Mouse (Mus musculus): ENCODE data around the gene Srgap2. TPM values are rescaled to one million over a fixed set of nuclear protein-coding genes. Genes with fewer than 3 reads are reported as not detected.
A peak's percentile ranks its signal among the peaks of the same experiment; 100 is the strongest.
"Not testable (repeated sequence)": the region's sequence is repeated elsewhere in the genome, so short reads cannot be mapped to it uniquely, and the experiment has no call there.

Srgap2 gene
- total RNA-seq, 2 experiments from 2014 or later, result 27.1 to 35.8 TPM

- no peak for DNase-seq
Measured at GRCm38 (mm10) chr1:131288938-131289337, 238.2 kb downstream of the Srgap2 start.

GRCm38 (mm10) chr1:131287267-131287666 is 239.9 kb downstream of the Srgap2 start:
- no peak for DNase-seq

GRCm38 (mm10) chr1:131286803-131287202 is 240.3 kb downstream of the Srgap2 start:
- peak; percentile 28 for DNase-seq

GRCm38 (mm10) chr1:131284616-131285015 is 242.5 kb downstream of the Srgap2 start:
- no peak for DNase-seq

GRCm38 (mm10) chr1:131284167-131284566 is 243.0 kb downstream of the Srgap2 start:
- DNase-seq, result no peak

- no peak for DNase-seq
Measured at GRCm38 (mm10) chr1:131281731-131282130, 245.4 kb downstream of the Srgap2 start.

- DNase-seq, result no peak
Measured at GRCm38 (mm10) chr1:131280280-131280679, 246.9 kb downstream of the Srgap2 start.

- DNase-seq, result no peak
Measured at GRCm38 (mm10) chr1:131279456-131279776, 247.7 kb downstream of the Srgap2 start, which contains the start of gene Ikbke. Gene Ikbke (minus strand): TSS chr1:131279606.

GRCm38 (mm10) chr1:131278606-131279455 is 248.3 kb downstream of the Srgap2 start:
- peak; percentile 32 for DNase-seq

GRCm38 (mm10) chr1:131276831-131277230 is 250.3 kb downstream of the Srgap2 start:
- no peak for DNase-seq

GRCm38 (mm10) chr1:131275577-131275976 is 251.6 kb downstream of the Srgap2 start:
- no peak for DNase-seq

- DNase-seq, result peak; percentile 32
Measured at GRCm38 (mm10) chr1:131274725-131275539, 252.2 kb downstream of the Srgap2 start.

GRCm38 (mm10) chr1:131269797-131270578 is 257.2 kb downstream of the Srgap2 start:
- peak; percentile 79 for DNase-seq

GRCm38 (mm10) chr1:131268776-131269175 is 258.4 kb downstream of the Srgap2 start:
- DNase-seq, result no peak

- no peak for DNase-seq
Measured at GRCm38 (mm10) chr1:131263905-131264304, 263.2 kb downstream of the Srgap2 start.

- DNase-seq, result peak; percentile 79
Measured at GRCm38 (mm10) chr1:131260309-131260656, 266.9 kb downstream of the Srgap2 start.

- no peak for DNase-seq
Measured at GRCm38 (mm10) chr1:131259632-131260308, 267.4 kb downstream of the Srgap2 start.

- DNase-seq, result no peak
Measured at GRCm38 (mm10) chr1:131257288-131257687, 269.9 kb downstream of the Srgap2 start.

- not testable (repeated sequence) for DNase-seq
Measured at GRCm38 (mm10) chr1:131252516-131253250, 274.5 kb downstream of the Srgap2 start.

GRCm38 (mm10) chr1:131246433-131247395 is 280.4 kb downstream of the Srgap2 start:
- peak; percentile 70 for DNase-seq

All from adrenal gland, postnatal 10 days (tissue).